Mouse (Mus musculus) cerebellum, postnatal 4 days (tissue): Measurements from ENCODE around the gene Hs6st1.
A peak's percentile ranks its signal among the peaks of the same experiment; 100 is the strongest.

Experiments
- DNase-seq, 2 experiments: peaks; one replicate each; pipeline ENCODE4 v3.0.0; 2022; ENCODE audit warnings: low spot score in 2 of 2, mixed read lengths in 1 of 2

Gene Hs6st1

GRCm38 (mm10) chr1:36083554-36083953 lies 15.4 kb downstream of the Hs6st1 start:
- DNase-seq, result no peak

- DNase-seq, result no peak
Measured at GRCm38 (mm10) chr1:36085069-36085468, 16.9 kb downstream of the Hs6st1 start.

- DNase-seq, result no peak
Measured at GRCm38 (mm10) chr1:36088367-36088766, 20.2 kb downstream of the Hs6st1 start.

- no peak for DNase-seq
Measured at GRCm38 (mm10) chr1:36089481-36089880, 21.3 kb downstream of the Hs6st1 start.

GRCm38 (mm10) chr1:36090011-36090721 lies 22.0 kb downstream of the Hs6st1 start:
- DNase-seq, result no peak

GRCm38 (mm10) chr1:36090722-36091110 lies 22.5 kb downstream of the Hs6st1 start:
- DNase-seq, result no peak

GRCm38 (mm10) chr1:36091246-36091645 lies 23.0 kb downstream of the Hs6st1 start:
- DNase-seq, result no peak

- no peak for DNase-seq
Measured at GRCm38 (mm10) chr1:36093741-36094140, 25.5 kb downstream of the Hs6st1 start.

GRCm38 (mm10) chr1:36095423-36096272 lies 27.4 kb downstream of the Hs6st1 start:
- peak in 1 of 2 experiments; percentile 40 for DNase-seq

GRCm38 (mm10) chr1:36098432-36098831 lies 30.2 kb downstream of the Hs6st1 start:
- no peak for DNase-seq

- DNase-seq, result no peak
Measured at GRCm38 (mm10) chr1:36100371-36100770, 32.2 kb downstream of the Hs6st1 start.

- DNase-seq, result no peak
Measured at GRCm38 (mm10) chr1:36105917-36106706, 37.9 kb downstream of the Hs6st1 start.

- DNase-seq, result no peak
Measured at GRCm38 (mm10) chr1:36109987-36110386, 41.8 kb downstream of the Hs6st1 start.

GRCm38 (mm10) chr1:36112665-36113064 lies 44.5 kb downstream of the Hs6st1 start:
- no peak for DNase-seq

- no peak for DNase-seq
Measured at GRCm38 (mm10) chr1:36113670-36114069, 45.5 kb downstream of the Hs6st1 start.

GRCm38 (mm10) chr1:36114844-36115243 lies 46.6 kb downstream of the Hs6st1 start:
- DNase-seq, result no peak

GRCm38 (mm10) chr1:36116488-36116887 lies 48.3 kb downstream of the Hs6st1 start:
- DNase-seq, result no peak

- DNase-seq, result no peak
Measured at GRCm38 (mm10) chr1:36118061-36118685, 50.0 kb downstream of the Hs6st1 start.

- DNase-seq, result no peak
Measured at GRCm38 (mm10) chr1:36118958-36119357, 50.8 kb downstream of the Hs6st1 start.

- no peak for DNase-seq
Measured at GRCm38 (mm10) chr1:36119426-36119825, 51.2 kb downstream of the Hs6st1 start.

GRCm38 (mm10) chr1:36121172-36121571 lies 53.0 kb downstream of the Hs6st1 start:
- DNase-seq, result no peak

- DNase-seq, result no peak
Measured at GRCm38 (mm10) chr1:36125076-36125475, 56.9 kb downstream of the Hs6st1 start.
